Mouse (Mus musculus) stomach, embryonic 15.5 days (tissue): ENCODE measurements around the gene Vash1. TPM values are rescaled to one million over a fixed set of nuclear protein-coding genes. Genes with fewer than 3 reads are reported as not detected.
A peak's percentile ranks its signal among the peaks of the same experiment; 100 is the strongest.

ENCODE experiments used
- ATAC-seq: fragments of 200-750 bp; cut with Nextera tagmentation; 2 replicates; pipeline ENCODE4 v1.8.0; 2017; ENCODE audit warnings: low read depth, moderate number of reproducible peaks, moderate TSS enrichment; ENCODE audit not compliant: insufficient read depth, low FRiP score
- H3K27ac ChIP-seq: fragments of 300-500 bp; sonication (generic); 2 replicates; pipeline ENCODE4 v1.5.1; 2015; ENCODE audit warnings: mild to moderate bottlenecking, inconsistent platforms
- H3K27me3 ChIP-seq: fragments of 300-500 bp; sonication (generic); replicated peaks from 2 replicates; pipeline ENCODE4 v1.6.1; 2015; ENCODE audit warnings: inconsistent platforms
- H3K36me3 ChIP-seq: fragments of 300-500 bp; sonication (generic); 2 replicates; pipeline ENCODE4 v1.6.1; 2015; ENCODE audit warnings: inconsistent platforms
- H3K4me1 ChIP-seq: fragments of 300-500 bp; sonication (generic); 2 replicates; pipeline ENCODE4 v1.6.1; 2015; ENCODE audit warnings: inconsistent platforms
- H3K4me2 ChIP-seq: fragments of 300-500 bp; sonication (generic); 2 replicates; pipeline ENCODE4 v1.6.1; 2015; ENCODE audit warnings: mild to moderate bottlenecking, inconsistent platforms
- H3K4me3 ChIP-seq: fragments of 300-500 bp; sonication (generic); replicated peaks from 2 replicates; pipeline ENCODE4 v1.5.1; 2015; ENCODE audit warnings: inconsistent platforms
- H3K9ac ChIP-seq: fragments of 300-500 bp; sonication (generic); 2 replicates; pipeline ENCODE4 v1.6.1; 2015; ENCODE audit warnings: inconsistent platforms
- H3K9me3 ChIP-seq: fragments of 300-500 bp; sonication (generic); 2 replicates; pipeline ENCODE4 v1.6.1; 2016; ENCODE audit warnings: inconsistent platforms
- WGBS: fragments of 180-500 bp; shearing (Covaris S2); methylation state at CpG from one replicate; pipeline ENCODE4 v1.1.7; 2015; 5-methylcytosine and 5-hydroxymethylcytosine counted together
- polyA plus RNA-seq: library from polyadenylated mRNA; unstranded; fragments of >200 nt; fragmentation: Nextera tagmentation; extraction: Ambion mirVana; gene quantifications from 2 replicates; pipeline ENCODE4 v1.2.1, GENCODE M21; 2015

Vash1 gene
- 8.7 and 9.7 TPM in 2 replicates for polyA plus RNA-seq

DNA sequence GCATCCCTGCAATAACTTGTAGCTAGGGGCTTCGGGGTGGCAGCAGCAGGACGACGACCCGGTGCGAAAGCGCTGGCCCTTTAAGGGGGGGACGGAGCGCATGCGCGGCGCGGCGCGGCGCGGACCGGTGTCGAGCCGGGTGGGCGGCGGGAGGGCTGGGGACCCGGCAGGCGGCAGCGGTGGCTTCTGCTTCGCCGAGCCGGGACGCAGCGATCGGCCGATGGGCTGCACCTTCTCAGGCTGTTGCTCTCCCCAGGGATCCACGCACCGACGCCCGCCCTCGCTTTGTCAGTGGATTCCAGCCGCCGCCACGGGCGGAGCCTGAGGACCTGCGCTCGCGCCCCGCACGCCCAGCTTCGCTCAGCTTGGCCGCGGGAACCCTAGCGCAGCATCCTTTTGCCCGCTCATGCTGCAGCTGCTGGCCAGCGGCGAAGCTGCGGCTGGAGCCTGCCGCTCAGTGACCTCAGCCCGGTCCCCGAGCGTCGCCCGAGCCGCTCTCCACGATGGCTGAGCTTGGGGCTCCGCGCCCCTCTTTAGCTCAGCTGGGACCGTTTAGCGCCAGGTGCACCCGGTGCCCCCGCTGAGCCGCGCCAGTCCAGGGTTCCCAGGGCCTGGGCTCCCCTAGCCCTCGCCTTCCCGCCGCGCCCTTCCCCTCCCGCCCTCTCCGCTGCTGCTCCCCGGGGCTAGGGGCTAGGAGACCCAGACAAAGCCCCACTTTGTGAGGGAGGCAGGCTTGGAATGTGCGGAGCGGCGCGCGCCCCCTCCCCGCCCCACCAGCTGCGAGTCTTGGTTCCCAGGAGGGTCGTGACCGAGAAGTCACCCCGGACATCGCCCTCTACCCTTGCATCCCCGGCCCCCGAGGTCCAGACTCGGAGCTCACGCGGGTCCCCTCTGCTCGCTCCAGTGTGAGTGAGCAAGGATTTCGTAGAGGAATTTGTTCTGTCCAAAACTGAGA is at the start of gene Vash1:
Gene Vash1 (plus strand): TSS at position 110 of the 955 bp plus-strand sequence.
- H3K27ac ChIP-seq, result peak within 1 kb of the TSS; percentile 76
- H3K4me1 ChIP-seq, result peaks cover 7% of the 10 kb centered on the region
- peak; percentile 56; the same call in 1 of the 2 replicates for ATAC-seq
- WGBS, result under 1% methylated on average over 85 of the region's 94 CpGs
- H3K9ac ChIP-seq, result peak within 1 kb of the TSS; percentile 58
- H3K27me3 ChIP-seq, result peaks cover 4% of the 10 kb centered on the region; the same call in 1 of the 2 replicates
- H3K4me2 ChIP-seq, result peak within 1 kb of the TSS; percentile 100
- peak within 1 kb of the TSS; percentile 77 for H3K4me3 ChIP-seq
- no peaks in the 10 kb centered on the region for H3K9me3 ChIP-seq
- H3K36me3 ChIP-seq, result no peaks in the 10 kb centered on the region

DNA sequence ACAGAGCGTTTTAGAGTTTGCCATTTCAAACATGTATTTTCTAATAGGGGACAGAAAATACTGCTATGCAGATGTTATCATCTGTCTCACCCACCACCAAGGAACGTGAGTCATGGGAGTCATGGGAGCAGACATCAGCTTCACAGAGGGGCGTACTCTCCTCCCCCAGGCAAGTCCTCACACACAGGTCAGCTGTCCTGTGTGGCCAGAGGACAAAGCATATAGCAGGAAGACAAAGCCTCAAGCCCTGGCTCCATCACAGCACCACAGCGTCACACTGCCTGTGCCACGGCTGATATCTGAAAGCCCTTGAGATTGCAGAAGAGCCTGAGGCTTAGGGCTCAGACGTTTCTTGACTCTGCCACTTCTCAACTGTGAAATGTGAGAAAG is 49.7 kb upstream of the Vash1 start:
- H3K4me3 ChIP-seq, result no peak overlapping the region
- no peaks in the 10 kb centered on the region for H3K9me3 ChIP-seq
- no peaks in the 10 kb centered on the region for H3K4me1 ChIP-seq
- 44% methylated on average over 6 of the region's 6 CpGs for WGBS
- H3K9ac ChIP-seq, result no peak overlapping the region
- H3K4me2 ChIP-seq, result no peak overlapping the region
- no peaks in the 10 kb centered on the region for H3K27me3 ChIP-seq
- ATAC-seq, result no peak
- no peaks in the 10 kb centered on the region for H3K36me3 ChIP-seq
- peak overlapping the region; percentile 26; the same call in 1 of the 2 replicates for H3K27ac ChIP-seq

DNA sequence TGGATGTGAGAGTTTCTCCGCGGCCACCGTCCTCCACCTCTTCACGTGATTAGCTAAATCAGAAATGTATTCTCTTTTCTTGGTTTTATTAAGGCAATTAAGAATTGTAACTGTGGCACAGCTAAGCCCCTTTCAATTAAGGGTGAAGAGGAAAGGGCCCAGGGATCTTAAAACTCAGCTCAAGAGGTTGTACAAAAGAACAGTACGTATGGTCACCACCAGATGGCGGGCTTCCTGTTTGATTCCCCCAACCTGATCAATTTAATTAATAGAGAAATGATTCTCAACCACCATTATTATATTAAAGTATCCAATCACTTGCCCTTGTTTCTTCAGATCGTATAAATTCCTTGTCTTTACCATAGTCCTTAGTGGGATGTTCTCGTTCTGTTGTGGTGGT is 36.7 kb upstream of the Vash1 start:
- Histone ChIP-seq H3K4me2 (no peak overlapping the region), H3K9me3 (no peaks in the 10 kb centered on the region), H3K27me3 (no peaks in the 10 kb centered on the region), H3K4me1 (no peaks in the 10 kb centered on the region), H3K27ac (no peak overlapping the region), H3K4me3 (no peak overlapping the region), H3K36me3 (no peaks in the 10 kb centered on the region), H3K9ac (no peak overlapping the region)
- WGBS, result 51% methylated on average over 8 of the region's 8 CpGs
- ATAC-seq, result no peak

DNA sequence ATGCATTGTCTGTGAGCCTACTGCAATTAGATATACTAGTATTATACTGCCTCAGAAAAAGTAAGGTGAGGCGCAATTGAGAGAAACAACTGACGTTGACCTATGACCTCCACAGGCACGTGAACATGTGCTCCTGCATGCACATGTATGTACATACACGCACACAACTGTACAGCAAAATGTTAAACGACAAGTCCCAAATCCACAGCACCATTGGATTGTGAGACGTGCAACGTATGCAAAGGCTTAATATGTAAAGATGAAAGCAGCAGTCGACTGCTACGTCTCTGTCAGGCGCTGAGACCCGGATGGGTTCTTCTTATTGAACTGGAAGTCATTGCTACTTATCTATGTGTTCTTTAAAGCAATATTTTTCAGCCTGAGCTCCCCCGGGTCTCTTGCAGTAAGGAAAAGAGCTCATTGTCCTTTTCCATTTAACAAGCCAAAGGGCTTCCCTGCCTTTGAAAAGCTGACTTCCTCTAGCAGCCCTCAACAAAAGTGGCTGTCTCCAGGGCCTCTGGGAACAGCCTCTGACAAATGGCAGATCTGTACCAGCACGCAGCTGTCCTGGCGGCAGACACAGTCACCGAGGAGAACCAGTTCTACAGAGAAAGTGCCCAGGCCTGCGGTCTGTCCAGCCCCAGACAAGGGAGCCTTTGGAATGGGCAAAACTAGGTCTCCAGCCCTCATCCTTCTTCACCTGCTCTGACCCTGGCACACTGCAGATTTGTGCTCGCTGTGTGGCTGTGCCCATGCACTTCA is 33.8 kb upstream of the Vash1 start:
- no peaks in the 10 kb centered on the region for H3K4me1 ChIP-seq
- no peaks in the 10 kb centered on the region for H3K27me3 ChIP-seq
- peak overlapping the region; percentile 31 for H3K27ac ChIP-seq
- no peak overlapping the region for H3K4me2 ChIP-seq
- no peaks in the 10 kb centered on the region for H3K36me3 ChIP-seq
- H3K9me3 ChIP-seq, result no peaks in the 10 kb centered on the region
- ATAC-seq, result no peak
- no peak overlapping the region for H3K4me3 ChIP-seq
- no peak overlapping the region for H3K9ac ChIP-seq
- 64% methylated on average over 17 of the region's 17 CpGs for WGBS

DNA sequence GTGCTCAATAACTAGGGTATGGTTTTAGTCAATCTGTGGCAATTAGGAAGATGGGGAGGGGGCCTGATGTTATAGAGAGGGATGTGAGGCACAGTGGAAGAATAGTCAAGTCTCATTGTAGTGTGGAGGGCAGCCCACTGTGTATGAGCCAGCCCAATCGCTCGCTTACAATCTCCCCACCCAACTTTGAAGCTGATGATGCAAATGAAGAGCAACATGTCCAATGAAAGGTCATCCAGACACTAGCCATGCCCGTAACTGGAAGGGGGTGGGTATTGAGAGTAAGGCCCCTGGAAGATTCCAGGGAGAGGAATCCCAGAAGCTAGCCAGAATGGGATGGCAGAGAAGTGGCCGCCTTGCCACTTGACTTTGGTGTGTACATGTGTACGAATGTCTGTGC is 33.0 kb upstream of the Vash1 start:
- no peaks in the 10 kb centered on the region for H3K9me3 ChIP-seq
- H3K27ac ChIP-seq, result no peak overlapping the region
- no peak overlapping the region for H3K9ac ChIP-seq
- no peak for ATAC-seq
- WGBS, result 77% methylated on average over 5 of the region's 5 CpGs
- no peaks in the 10 kb centered on the region for H3K36me3 ChIP-seq
- H3K4me3 ChIP-seq, result no peak overlapping the region
- no peaks in the 10 kb centered on the region for H3K4me1 ChIP-seq
- no peak overlapping the region for H3K4me2 ChIP-seq
- H3K27me3 ChIP-seq, result no peaks in the 10 kb centered on the region

DNA sequence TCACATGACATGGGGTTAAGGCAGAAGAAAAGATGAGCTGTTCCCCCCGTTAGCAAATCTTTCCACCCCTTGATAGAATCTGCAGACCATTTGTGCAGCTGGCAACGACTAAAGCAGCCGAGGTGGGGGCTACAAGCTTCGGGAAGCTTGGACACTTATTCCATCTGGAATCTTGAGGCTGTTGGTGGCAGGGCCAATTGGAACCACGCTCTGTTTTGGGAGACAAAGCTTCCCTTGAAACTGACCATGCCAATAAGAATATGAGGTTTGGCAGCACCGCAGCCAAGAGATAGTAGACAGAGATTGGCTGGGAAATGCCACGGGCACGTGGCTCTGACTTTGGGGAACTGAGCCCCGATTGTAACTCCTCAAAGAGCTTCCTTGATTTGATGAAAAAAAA is 31.7 kb upstream of the Vash1 start:
- Histone ChIP-seq H3K27me3 (no peaks in the 10 kb centered on the region), H3K36me3 (no peaks in the 10 kb centered on the region), H3K4me3 (no peak overlapping the region), H3K9ac (no peak overlapping the region), H3K4me2 (no peak overlapping the region), H3K27ac (0 out of 2 replicates have a peak overlapping the region, but pooled peaks have one; percentile 16), H3K9me3 (no peaks in the 10 kb centered on the region), H3K4me1 (no peaks in the 10 kb centered on the region)
- ATAC-seq, result no peak
- 55% methylated on average over 9 of the region's 9 CpGs for WGBS

DNA sequence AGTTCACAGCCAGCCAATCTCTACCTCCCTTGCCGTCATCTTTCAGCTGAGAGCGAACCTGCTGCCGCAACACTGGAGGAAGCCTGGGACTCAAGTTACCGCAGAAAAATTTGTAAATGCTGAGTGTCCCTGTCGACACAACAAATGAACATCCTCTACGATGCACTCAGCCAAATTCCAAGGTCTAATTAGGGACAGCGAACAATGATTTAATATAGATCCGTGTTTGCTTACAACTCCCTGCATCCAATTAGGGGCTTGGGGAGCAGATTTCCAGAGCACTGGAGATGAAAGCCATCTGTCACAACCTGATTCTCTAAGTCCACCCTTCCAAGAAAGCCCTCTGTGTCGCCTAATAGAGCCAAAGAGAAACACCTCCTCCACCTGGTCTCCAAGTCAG is 31.2 kb upstream of the Vash1 start:
- H3K4me2 ChIP-seq, result no peak overlapping the region
- no peaks in the 10 kb centered on the region for H3K36me3 ChIP-seq
- no peak overlapping the region for H3K9ac ChIP-seq
- H3K27ac ChIP-seq, result no peak overlapping the region
- no peak overlapping the region for H3K4me3 ChIP-seq
- H3K9me3 ChIP-seq, result no peaks in the 10 kb centered on the region
- H3K4me1 ChIP-seq, result no peaks in the 10 kb centered on the region
- no peak for ATAC-seq
- 50% methylated on average over 9 of the region's 9 CpGs for whole genome bisulfite sequencing
- H3K27me3 ChIP-seq, result no peaks in the 10 kb centered on the region

DNA sequence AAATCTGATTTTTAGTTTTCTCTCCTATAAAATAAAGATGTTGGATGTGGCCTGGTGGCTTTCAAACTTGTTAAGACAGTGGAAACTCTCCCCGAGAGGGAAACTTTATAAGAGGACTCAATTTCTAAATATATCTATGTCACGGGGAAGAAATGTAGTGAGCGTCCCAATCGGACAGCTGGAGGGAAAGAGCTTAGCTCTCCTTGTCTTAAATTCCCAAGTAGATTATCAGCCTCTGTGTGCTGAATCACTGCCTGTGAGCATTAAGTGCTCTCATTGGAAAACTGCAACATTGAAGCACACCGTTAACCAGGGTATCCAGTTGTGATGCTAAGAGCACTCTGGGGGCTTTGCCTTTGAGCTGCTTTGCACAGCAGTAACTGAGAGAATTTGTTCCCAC is 30.8 kb upstream of the Vash1 start:
- Histone ChIP-seq H3K4me2 (no peak overlapping the region), H3K36me3 (no peaks in the 10 kb centered on the region), H3K9ac (no peak overlapping the region), H3K9me3 (no peaks in the 10 kb centered on the region), H3K27me3 (no peaks in the 10 kb centered on the region), H3K4me3 (no peak overlapping the region), H3K4me1 (no peaks in the 10 kb centered on the region), H3K27ac (no peak overlapping the region)
- 61% methylated on average over 5 of the region's 5 CpGs for WGBS
- ATAC-seq, result no peak

DNA sequence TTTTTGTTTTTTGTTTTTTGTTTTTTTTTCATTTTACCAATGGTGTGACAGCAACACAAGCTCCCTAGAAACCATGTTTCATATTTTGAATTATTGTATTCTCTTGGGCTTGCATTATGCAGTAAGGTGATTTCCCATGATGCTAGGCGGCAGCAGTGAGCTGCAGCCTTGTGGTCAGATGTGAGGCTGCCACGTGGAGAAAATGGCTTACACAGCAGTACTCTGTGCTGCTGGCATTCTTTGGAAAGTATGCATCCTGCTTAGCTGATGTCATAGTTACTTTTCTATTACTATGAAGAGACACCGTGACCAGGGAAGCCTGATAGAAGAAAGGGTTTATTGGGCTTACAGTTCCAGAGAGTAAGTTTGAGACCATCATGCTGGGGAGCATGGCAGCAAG is 30.0 kb upstream of the Vash1 start:
- Histone ChIP-seq H3K27ac (no peak overlapping the region), H3K4me2 (no peak overlapping the region), H3K9ac (no peak overlapping the region), H3K4me1 (no peaks in the 10 kb centered on the region), H3K36me3 (no peaks in the 10 kb centered on the region), H3K9me3 (no peaks in the 10 kb centered on the region), H3K27me3 (no peaks in the 10 kb centered on the region), H3K4me3 (no peak overlapping the region)
- WGBS, result 70% methylated on average over 3 of the region's 3 CpGs
- no peak for ATAC-seq

DNA sequence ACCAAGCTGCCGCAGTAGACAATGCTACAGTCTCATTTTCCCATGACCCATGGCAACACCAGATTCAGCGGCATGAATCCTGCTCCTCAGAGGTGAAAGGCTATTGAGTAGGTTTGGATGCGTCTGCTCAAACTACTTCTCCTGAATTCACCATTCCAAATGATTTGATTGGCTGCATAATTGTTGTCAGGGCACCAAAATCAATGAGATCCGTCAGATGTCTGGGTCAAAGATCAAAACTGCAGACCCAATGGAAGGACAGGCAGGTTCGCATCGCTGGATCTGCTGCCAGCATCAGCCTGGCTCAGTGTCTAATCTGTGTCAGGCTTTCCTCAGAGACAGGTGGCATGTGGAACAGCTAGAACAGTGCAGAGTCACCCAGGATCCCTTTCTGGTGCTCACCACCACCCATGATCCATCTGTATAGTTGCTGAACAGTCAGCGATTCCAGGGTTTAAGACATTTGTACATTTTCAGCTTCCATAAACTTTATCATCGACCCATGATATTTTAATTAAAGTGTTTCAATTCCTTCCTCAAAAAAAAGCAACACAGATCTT is 27.1 kb upstream of the Vash1 start:
- no peak overlapping the region for H3K4me2 ChIP-seq
- no peak for ATAC-seq
- H3K9ac ChIP-seq, result no peak overlapping the region
- no peaks in the 10 kb centered on the region for H3K36me3 ChIP-seq
- WGBS, result 89% methylated on average over 8 of the region's 8 CpGs
- H3K4me3 ChIP-seq, result no peak overlapping the region
- H3K9me3 ChIP-seq, result no peaks in the 10 kb centered on the region
- no peaks in the 10 kb centered on the region for H3K4me1 ChIP-seq
- no peak overlapping the region for H3K27ac ChIP-seq
- H3K27me3 ChIP-seq, result no peaks in the 10 kb centered on the region

DNA sequence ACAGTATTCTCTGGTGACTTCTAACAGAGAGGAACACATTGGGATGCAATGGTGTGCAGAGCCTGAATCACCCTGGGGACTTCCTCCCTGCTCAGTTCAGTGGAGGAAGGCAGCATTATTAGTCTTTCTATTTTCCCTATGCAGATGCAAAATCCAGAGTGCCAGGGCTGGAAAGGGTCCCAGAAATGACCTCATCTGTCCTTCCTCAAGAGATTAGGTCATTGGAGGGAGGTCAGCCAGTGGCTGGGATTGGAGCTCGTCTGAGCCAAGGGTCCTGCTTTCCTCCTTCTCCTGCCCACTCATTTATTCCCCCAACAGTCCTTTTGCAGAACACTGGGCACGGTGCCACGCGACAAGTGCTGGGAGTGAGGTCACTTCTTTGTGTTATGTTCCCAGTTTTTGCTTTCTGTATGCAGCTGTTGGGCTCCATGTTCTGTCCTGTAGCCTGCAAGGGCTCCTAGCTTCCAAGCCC is 25.9 kb upstream of the Vash1 start:
- Histone ChIP-seq H3K9me3 (no peaks in the 10 kb centered on the region), H3K4me2 (no peak overlapping the region), H3K4me1 (no peaks in the 10 kb centered on the region), H3K27ac (0 out of 2 replicates have a peak overlapping the region, but pooled peaks have one; percentile 58), H3K9ac (no peak overlapping the region), H3K36me3 (no peaks in the 10 kb centered on the region), H3K4me3 (no peak overlapping the region), H3K27me3 (no peaks in the 10 kb centered on the region)
- peak; percentile 71; the same call in 1 of the 2 replicates for ATAC-seq
- WGBS, result 44% methylated on average over 4 of the region's 4 CpGs
